Mouse (Mus musculus): ENCODE measurements around the gene Asl. TPM values are rescaled to one million over a fixed set of nuclear protein-coding genes. Genes with fewer than 3 reads are reported as not detected.

Gene Asl
- total RNA-seq (2021), result 10 to 100 TPM; 17.7 to 19.9 TPM

GRCm38 (mm10) chr5:130029142-130029897, at the start of gene Asl, which contains the start of gene Crcp:
Asl (minus strand) TSS chr5:130029247.
Crcp (plus strand) TSS chr5:130029290.
- peak; percentile 91 to 94 for DNase-seq (ENCODE audit: low spot score in 2 of 2)
- intact Hi-C loops (cut with DNase I), result no loop called here

GRCm38 (mm10) chr5:130078834-130079156, 49.7 kb upstream of the Asl start:
- intact Hi-C loops (cut with DNase I), result no loop called here
- no peak for DNase-seq (ENCODE audit: low spot score in 2 of 2)

GRCm38 (mm10) chr5:130078096-130078833, 49.2 kb upstream of the Asl start:
- intact Hi-C loops (cut with DNase I), result no loop called here
- no peak for DNase-seq (ENCODE audit: low spot score in 2 of 2)

- no peak for DNase-seq (ENCODE audit: low spot score in 2 of 2)
- intact Hi-C loops (cut with DNase I), result no loop called here
These were observed 47.3 kb upstream of the Asl start for GRCm38 (mm10) chr5:130076396-130076795.

GRCm38 (mm10) chr5:130074491-130074890, 45.4 kb upstream of the Asl start:
- intact Hi-C loops (cut with DNase I), result no loop called here
- no peak for DNase-seq (ENCODE audit: low spot score in 2 of 2)

GRCm38 (mm10) chr5:130073026-130073425, 44.0 kb upstream of the Asl start, which contains the start of gene Tpst1:
Tpst1 (plus strand) TSS chr5:130073326.
- intact Hi-C loops (cut with DNase I), result no loop called here
- DNase-seq (ENCODE audit: low spot score in 2 of 2), result no peak

GRCm38 (mm10) chr5:130067841-130068264, 38.8 kb upstream of the Asl start:
- DNase-seq (ENCODE audit: low spot score in 2 of 2), result no peak
- intact Hi-C loops (cut with DNase I), result no loop called here

- no peak for DNase-seq (ENCODE audit: low spot score in 2 of 2)
- intact Hi-C loops (cut with DNase I), result no loop called here
These were observed 36.5 kb upstream of the Asl start for GRCm38 (mm10) chr5:130065579-130065978.

- DNase-seq (ENCODE audit: low spot score in 2 of 2), result no peak
- intact Hi-C loops (cut with DNase I), result no loop called here
These were observed 34.7 kb upstream of the Asl start for GRCm38 (mm10) chr5:130063760-130064159.

- intact Hi-C loops (cut with DNase I), result no loop called here
- no peak for DNase-seq (ENCODE audit: low spot score in 2 of 2)
These were observed 33.0 kb upstream of the Asl start for GRCm38 (mm10) chr5:130062096-130062495.

GRCm38 (mm10) chr5:130060329-130060665, 31.2 kb upstream of the Asl start:
- intact Hi-C loops (cut with DNase I), result no loop called here
- no peak for DNase-seq (ENCODE audit: low spot score in 2 of 2)

GRCm38 (mm10) chr5:130059413-130060328, 30.6 kb upstream of the Asl start:
- intact Hi-C loops (cut with DNase I), result no loop called here
- no peak for DNase-seq (ENCODE audit: low spot score in 2 of 2)

GRCm38 (mm10) chr5:130056303-130056702, 27.3 kb upstream of the Asl start:
- DNase-seq (ENCODE audit: low spot score in 2 of 2), result no peak
- intact Hi-C loops (cut with DNase I), result no loop called here

- intact Hi-C loops (cut with DNase I), result no loop called here
- no peak for DNase-seq (ENCODE audit: low spot score in 2 of 2)
These were observed 26.6 kb upstream of the Asl start for GRCm38 (mm10) chr5:130055688-130056087.

- DNase-seq (ENCODE audit: low spot score in 2 of 2), result no peak
- intact Hi-C loops (cut with DNase I), result no loop called here
These were observed 23.9 kb upstream of the Asl start for GRCm38 (mm10) chr5:130052955-130053354.

- no peak for DNase-seq (ENCODE audit: low spot score in 2 of 2)
These were observed 23.5 kb upstream of the Asl start for GRCm38 (mm10) chr5:130052510-130052909.

GRCm38 (mm10) chr5:130051073-130051860, 22.2 kb upstream of the Asl start:
- intact Hi-C loops (cut with DNase I), result no loop called here
- DNase-seq (ENCODE audit: low spot score in 2 of 2), result no peak

More at GRCm38 (mm10) chr5:130052510-130052909, 23.5 kb upstream of the Asl start:
- intact Hi-C loops (cut with DNase I), result no loop called here

- no peak for DNase-seq (ENCODE audit: low spot score in 2 of 2)
- intact Hi-C loops (cut with DNase I), result no loop called here
These were observed 21.4 kb upstream of the Asl start for GRCm38 (mm10) chr5:130050416-130050815.

GRCm38 (mm10) chr5:130048786-130049520, 19.9 kb upstream of the Asl start:
- intact Hi-C loops (cut with DNase I), result no loop called here
- DNase-seq (ENCODE audit: low spot score in 2 of 2), result no peak
